Mouse (Mus musculus) bone marrow, adult 2 months (tissue): ENCODE results near the gene Tmem51.

Experiments used
- CTCF ChIP-seq: fragments of 200-500 bp; IDR thresholded peaks from 2 replicates; pipeline ENCODE4 v1.5.1; 2011; ENCODE audit warnings: low read length, control low read depth; ENCODE audit not compliant: control insufficient read depth, insufficient read depth
- POLR2A ChIP-seq: fragments of 200-500 bp; IDR thresholded peaks from 2 replicates; pipeline ENCODE4 v1.6.1; 2011; ENCODE audit warnings: low read depth, mild to moderate bottlenecking, control low read depth, low read length, borderline replicate concordance; ENCODE audit not compliant: control insufficient read depth

GRCm38 (mm10) chr4:142052391-142053132, 31.5 kb downstream of the Tmem51 start:
- no peak for TF ChIP-seq CTCF
- no peak for TF ChIP-seq POLR2A
